Mouse (Mus musculus): ENCODE measurements around the gene Unc13d. TPM values are rescaled to one million over a fixed set of nuclear protein-coding genes. Genes with fewer than 3 reads are reported as not detected.

The Unc13d gene
- polyA plus RNA-seq, 1 experiment from 2014 or later, result 1.1 TPM

GRCm38 (mm10) chr11:116101931-116102381 is 24.2 kb upstream of the Unc13d start:
- 18% methylated on average over 11 of the region's 11 CpGs for WGBS
- ATAC-seq, result no peak

GRCm38 (mm10) chr11:116100839-116101238 is 23.1 kb upstream of the Unc13d start:
- Histone ChIP-seq H3K4me2 (replicated peaks; ENCODE audit: low read depth) (no peak overlapping the region), H3K9ac (ENCODE audit: low read depth, low read length) (no peak overlapping the region), H3K9me3 (ENCODE audit: control insufficient read depth) (0 out of 2 replicates have a peak, but pooled peaks cover 2% of the 10 kb centered on the region), H3K4me3 (ENCODE audit: low read depth, low read length) (no peak overlapping the region), H3K4me1 (replicated peaks; ENCODE audit: control insufficient read depth, insufficient read depth, low read length) (peaks cover 32% of the 10 kb centered on the region), H3K36me3 (ENCODE audit: control insufficient read depth, insufficient read depth) (no peaks in the 10 kb centered on the region), H3K27ac (ENCODE audit: low read depth, low read length) (peak overlapping the region; percentile 74), H3K27me3 (replicated peaks; ENCODE audit: control insufficient read depth, insufficient read depth, low read length) (no peaks in the 10 kb centered on the region)
- no peak for ATAC-seq
- TF ChIP-seq CTCF (IDR thresholded peaks at IDR 0.05; ENCODE audit: low read depth), result no peak
- 78% methylated on average over 7 of the region's 7 CpGs for WGBS

More at GRCm38 (mm10) chr11:116101931-116102381, 24.2 kb upstream of the Unc13d start:
- Histone ChIP-seq H3K27ac (ENCODE audit: low read depth, low read length) (peak overlapping the region; percentile 74), H3K4me1 (replicated peaks; ENCODE audit: control insufficient read depth, insufficient read depth, low read length) (peaks cover 36% of the 10 kb centered on the region), H3K27me3 (replicated peaks; ENCODE audit: control insufficient read depth, insufficient read depth, low read length) (no peaks in the 10 kb centered on the region; the same call in 1 of the 2 replicates), H3K9me3 (ENCODE audit: control insufficient read depth) (no peaks in the 10 kb centered on the region), H3K9ac (ENCODE audit: low read depth, low read length) (peak overlapping the region; percentile 22), H3K4me2 (replicated peaks; ENCODE audit: low read depth) (peak overlapping the region; percentile 38), H3K4me3 (ENCODE audit: low read depth, low read length) (no peak overlapping the region), H3K36me3 (ENCODE audit: control insufficient read depth, insufficient read depth) (no peaks in the 10 kb centered on the region)
- 0 out of 2 replicates have a peak, but pooled peaks have one; percentile 9 for TF ChIP-seq CTCF (IDR thresholded peaks at IDR 0.05; ENCODE audit: low read depth)

- H3K27me3 ChIP-seq (replicated peaks; ENCODE audit: control insufficient read depth, insufficient read depth, low read length), result no peaks in the 10 kb centered on the region
- 0 out of 2 replicates have a peak, but pooled peaks cover 2% of the 10 kb centered on the region for H3K9me3 ChIP-seq (ENCODE audit: control insufficient read depth)
- no peak overlapping the region for H3K27ac ChIP-seq (ENCODE audit: low read depth, low read length)
- ATAC-seq, result 0 out of 2 replicates have a peak, but pooled peaks have one; percentile 14
- no peak for TF ChIP-seq CTCF (IDR thresholded peaks at IDR 0.05; ENCODE audit: low read depth)
- WGBS, result 34% methylated on average over 6 of the region's 6 CpGs
- peaks cover 32% of the 10 kb centered on the region for H3K4me1 ChIP-seq (replicated peaks; ENCODE audit: control insufficient read depth, insufficient read depth, low read length)
- no peak overlapping the region for H3K4me3 ChIP-seq (ENCODE audit: low read depth, low read length)
- 0 out of 2 replicates have a peak overlapping the region, but pooled peaks have one; percentile 27 for H3K4me2 ChIP-seq (replicated peaks; ENCODE audit: low read depth)
- H3K9ac ChIP-seq (ENCODE audit: low read depth, low read length), result no peak overlapping the region
- H3K36me3 ChIP-seq (ENCODE audit: control insufficient read depth, insufficient read depth), result no peaks in the 10 kb centered on the region
Measured at GRCm38 (mm10) chr11:116100385-116100784, 22.6 kb upstream of the Unc13d start.

- Histone ChIP-seq H3K4me2 (replicated peaks; ENCODE audit: low read depth) (no peak overlapping the region), H3K27me3 (replicated peaks; ENCODE audit: control insufficient read depth, insufficient read depth, low read length) (no peaks in the 10 kb centered on the region), H3K9ac (ENCODE audit: low read depth, low read length) (no peak overlapping the region), H3K9me3 (ENCODE audit: control insufficient read depth) (0 out of 2 replicates have a peak, but pooled peaks cover 2% of the 10 kb centered on the region), H3K36me3 (ENCODE audit: control insufficient read depth, insufficient read depth) (no peaks in the 10 kb centered on the region), H3K4me1 (replicated peaks; ENCODE audit: control insufficient read depth, insufficient read depth, low read length) (peaks cover 32% of the 10 kb centered on the region), H3K27ac (ENCODE audit: low read depth, low read length) (no peak overlapping the region), H3K4me3 (ENCODE audit: low read depth, low read length) (no peak overlapping the region)
- no peak for ATAC-seq
- TF ChIP-seq CTCF (IDR thresholded peaks at IDR 0.05; ENCODE audit: low read depth), result no peak
- WGBS, result 88% methylated on average over 6 of the region's 6 CpGs
Measured at GRCm38 (mm10) chr11:116099462-116099861, 21.7 kb upstream of the Unc13d start.

- ATAC-seq, result peak; percentile 31; the same call in 1 of the 2 replicates
- Histone ChIP-seq H3K27me3 (replicated peaks; ENCODE audit: control insufficient read depth, insufficient read depth, low read length) (no peaks in the 10 kb centered on the region), H3K9ac (ENCODE audit: low read depth, low read length) (no peak overlapping the region), H3K36me3 (ENCODE audit: control insufficient read depth, insufficient read depth) (no peaks in the 10 kb centered on the region), H3K27ac (ENCODE audit: low read depth, low read length) (no peak overlapping the region), H3K9me3 (ENCODE audit: control insufficient read depth) (0 out of 2 replicates have a peak, but pooled peaks cover 2% of the 10 kb centered on the region), H3K4me2 (replicated peaks; ENCODE audit: low read depth) (peak overlapping the region; percentile 24; the same call in 1 of the 2 replicates), H3K4me3 (ENCODE audit: low read depth, low read length) (no peak overlapping the region), H3K4me1 (replicated peaks; ENCODE audit: control insufficient read depth, insufficient read depth, low read length) (peaks cover 28% of the 10 kb centered on the region)
- TF ChIP-seq CTCF (IDR thresholded peaks at IDR 0.05; ENCODE audit: low read depth), result no peak
- WGBS, result 55% methylated on average over 14 of the region's 14 CpGs
Measured at GRCm38 (mm10) chr11:116098711-116099460, 21.1 kb upstream of the Unc13d start.

All from intestine, postnatal 0 days (tissue).